Mouse (Mus musculus) frontal cortex, adult 2 months (tissue): ENCODE results near the gene Nptx1. TPM values are rescaled to one million over a fixed set of nuclear protein-coding genes. Genes with fewer than 3 reads are reported as not detected.

Source experiments
- DNase-seq, 2 experiments: peaks; one replicate each; pipeline ENCODE4 v3.0.0; 2022; ENCODE audit warnings: low spot score in 1 of 2; ENCODE audit errors: extremely low spot score in 1 of 2
- polyA plus RNA-seq: library from polyadenylated mRNA; depleted of rRNA; stranded (reverse); fragments of >200 nt; gene quantifications from 2 replicates; pipeline ENCODE4 v1.2.3, GENCODE M21; 2012; rRNA removed

Gene Nptx1
- polyA plus RNA-seq, 1 experiment = 84.6 TPM

DNA sequence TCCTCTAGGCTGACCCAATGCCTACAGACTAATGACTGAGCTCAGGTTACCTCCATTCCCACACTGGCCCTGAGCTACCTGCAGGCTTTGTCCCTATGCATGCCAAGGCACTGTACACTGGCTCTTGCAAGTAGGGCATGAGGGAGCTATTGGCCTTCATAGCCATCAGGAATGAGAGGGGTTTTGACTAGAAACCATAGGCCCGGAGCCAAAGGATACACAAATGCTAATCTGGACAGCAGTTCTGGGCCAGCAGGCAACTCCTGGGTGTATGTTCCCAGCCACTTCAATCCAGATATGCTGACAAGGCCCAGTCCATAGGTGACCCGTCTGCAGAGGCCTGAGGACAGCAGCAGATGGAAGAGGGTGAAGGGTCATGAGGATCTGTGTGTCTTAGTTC, 47.5 kb downstream of the Nptx1 start:
- no peak for DNase-seq

DNA sequence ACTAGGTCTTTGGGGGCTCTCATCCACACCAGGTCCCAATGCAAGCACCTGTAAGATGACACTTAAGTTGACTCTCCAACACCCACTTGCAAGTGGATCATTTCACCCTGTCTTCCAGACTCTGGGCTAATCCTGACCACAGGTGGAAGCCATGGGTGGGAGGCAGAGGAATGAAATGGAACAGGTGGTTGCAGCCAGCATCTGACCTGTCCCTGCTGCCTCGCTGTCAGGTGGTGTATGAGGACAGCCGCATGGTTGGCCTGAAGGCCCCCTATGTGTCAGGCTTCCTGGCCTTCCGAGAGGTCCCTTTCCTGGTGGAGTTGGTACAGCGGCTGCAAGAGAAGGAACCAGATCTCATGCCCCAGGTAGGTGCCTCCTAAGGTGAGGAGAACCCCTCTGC, 48.3 kb downstream of the Nptx1 start:
- no peak for DNase-seq

DNA sequence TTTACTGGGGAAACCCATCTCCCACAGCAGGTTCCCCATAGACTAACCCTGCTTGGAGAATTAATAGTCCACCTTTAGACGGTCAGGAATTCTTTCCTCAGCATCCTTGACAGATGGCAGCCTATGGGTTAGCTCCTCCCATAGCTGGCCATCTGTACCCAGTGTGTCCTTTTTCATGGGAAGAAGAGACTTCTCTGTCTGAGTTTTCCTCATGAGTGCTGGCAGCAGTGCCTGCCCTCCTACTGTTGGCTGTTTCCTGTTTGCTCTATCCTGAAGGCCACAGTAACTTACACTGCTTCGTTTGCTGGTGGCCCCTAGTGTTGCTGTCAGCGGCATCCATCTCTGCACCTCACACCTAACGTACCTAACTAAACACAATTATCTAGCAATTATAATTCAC, 50.1 kb downstream of the Nptx1 start:
- no peak for DNase-seq

DNA sequence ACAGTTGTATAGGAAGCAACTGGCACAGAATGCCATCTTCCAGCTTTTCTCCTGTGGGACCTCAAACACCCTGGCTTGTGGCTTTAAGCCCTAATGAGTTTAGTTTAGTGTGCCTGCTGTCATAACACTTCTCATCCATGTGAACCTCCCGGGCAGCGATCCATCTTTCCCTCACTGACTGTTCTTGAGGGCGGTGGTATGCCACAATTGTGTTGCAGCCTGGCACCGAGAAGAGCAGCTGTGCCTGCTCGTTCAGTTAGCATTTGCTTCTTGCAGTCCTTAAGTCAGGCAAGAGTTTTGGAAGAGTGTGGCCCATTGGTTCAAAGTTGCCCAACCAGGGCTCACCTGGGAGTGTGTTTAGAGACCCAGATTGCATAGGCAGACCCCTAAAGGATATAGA, 51.4 kb downstream of the Nptx1 start:
- DNase-seq = no peak

DNA sequence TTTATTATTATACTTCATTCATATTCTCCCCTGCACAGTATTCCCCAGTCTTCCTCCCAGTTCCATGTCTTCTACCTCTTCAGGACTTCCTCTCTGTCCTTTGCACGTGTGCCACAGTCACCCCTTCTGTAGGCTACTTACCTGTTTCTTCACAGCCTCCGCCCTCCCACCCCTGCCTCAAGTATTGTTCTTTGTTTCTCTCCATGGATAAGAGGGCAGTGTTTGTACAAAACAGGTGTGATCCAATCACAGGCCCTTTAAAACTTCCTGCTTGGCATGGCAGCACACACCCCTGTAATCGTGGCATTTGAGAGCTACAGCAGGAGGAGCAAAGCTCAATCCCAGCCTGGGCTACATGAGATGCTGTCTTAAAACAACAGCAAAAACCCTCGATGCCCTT, 54.0 kb downstream of the Nptx1 start:
- DNase-seq = no peak

DNA sequence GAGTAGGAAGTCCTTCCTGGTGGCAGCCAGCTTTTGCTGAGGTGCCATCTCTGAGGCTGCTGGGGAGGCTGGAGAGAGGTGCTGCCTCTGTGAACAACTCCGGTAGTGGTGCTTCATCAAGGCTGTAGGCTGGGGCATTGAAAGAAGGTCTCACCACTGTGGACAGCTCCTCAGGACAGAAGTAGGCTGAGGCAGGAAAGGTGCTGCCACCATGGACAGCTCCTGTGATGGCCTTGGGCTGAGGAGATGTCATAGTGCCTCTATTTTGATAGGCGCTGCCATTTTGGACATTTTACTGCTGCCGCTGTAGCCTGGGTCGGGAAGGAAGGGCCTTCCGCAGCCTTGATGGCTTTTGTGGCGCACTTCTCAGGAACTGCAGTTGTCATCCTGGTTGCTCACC, 54.7 kb downstream of the Nptx1 start:
- DNase-seq = no peak

DNA sequence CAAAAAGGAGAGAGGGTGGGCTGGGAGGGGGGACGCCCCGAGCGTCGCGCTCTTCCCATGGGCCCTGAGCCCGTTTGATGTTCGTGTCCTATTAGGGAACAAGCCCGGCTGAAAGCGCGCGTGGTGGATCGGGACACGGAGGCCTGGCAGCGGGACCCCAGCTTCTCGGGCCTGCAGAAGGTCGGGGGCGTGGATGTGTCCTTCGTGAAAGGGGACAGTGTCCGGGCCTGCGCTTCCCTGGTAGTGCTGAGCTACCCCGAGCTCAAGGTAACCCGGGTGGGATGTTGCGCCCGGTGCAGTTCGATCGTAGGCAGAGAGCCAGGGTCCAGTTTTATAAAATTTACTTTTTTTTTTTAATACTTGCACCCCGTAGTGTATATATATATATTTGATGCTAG, 55.9 kb downstream of the Nptx1 start:
- no peak for DNase-seq

DNA sequence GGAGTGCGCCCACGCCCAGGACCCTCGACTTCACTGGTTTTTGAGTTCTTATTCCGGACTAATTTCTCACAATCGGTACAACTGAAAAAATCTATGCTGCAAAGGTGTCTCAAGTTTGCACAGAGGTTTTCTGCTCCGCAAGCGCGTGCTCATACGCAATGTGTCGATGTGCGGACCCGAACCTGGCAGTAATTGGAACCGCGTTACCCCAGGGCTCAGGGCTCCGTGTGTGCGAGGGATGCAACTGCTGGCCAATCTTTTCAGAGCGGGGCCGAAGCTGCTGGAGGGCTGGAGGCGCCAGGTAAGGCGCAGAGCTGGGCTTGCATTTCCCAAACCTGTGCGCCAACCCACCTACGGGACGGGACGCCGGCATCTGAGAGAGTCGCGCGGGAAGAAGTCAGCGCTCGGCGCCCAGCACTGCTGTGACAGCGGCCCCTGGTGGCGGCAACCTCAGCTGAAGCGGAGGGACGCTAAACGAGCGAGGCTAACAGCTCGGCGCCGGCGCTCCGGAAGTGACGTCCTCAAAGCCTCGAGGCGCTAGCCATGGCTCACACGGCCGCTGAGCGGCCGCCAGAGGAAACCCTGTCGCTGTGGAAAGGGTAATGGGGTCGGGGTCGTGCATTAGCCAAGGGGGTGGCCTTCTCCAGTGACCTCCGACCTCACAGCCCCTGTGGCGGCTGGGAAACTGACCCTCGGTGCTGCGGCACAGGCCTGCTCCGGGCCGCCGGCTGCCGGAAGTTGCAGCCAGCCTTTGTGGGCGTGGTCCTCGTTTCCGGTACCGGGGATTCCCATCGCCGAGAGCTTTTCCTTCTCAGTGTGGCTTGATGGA, 56.5 kb downstream of the Nptx1 start, which contains the start of gene Endov:
TSS of gene Endov (plus strand) at position 487 of the 829 bp plus-strand sequence.
- DNase-seq = peak; percentile 94 to 99

Other genes with a start within 250 kb of the Nptx1 start
- gene Eif4a3, start 247.7 kb downstream of the Nptx1 start, polyA plus RNA-seq = 98.0 and 109 TPM in 2 replicates
- gene Card14, start 240.0 kb downstream of the Nptx1 start, polyA plus RNA-seq = 0.15 and 0.32 TPM in 2 replicates
- 5.0 and 5.8 TPM in 2 replicates for gene Sgsh, start 192.2 kb downstream of the Nptx1 start, polyA plus RNA-seq
- 5.9 and 6.6 TPM in 2 replicates for gene Slc26a11, start 192.2 kb downstream of the Nptx1 start, polyA plus RNA-seq
- gene Rnf213, start 154.7 kb downstream of the Nptx1 start, polyA plus RNA-seq = 8.9 and 9.1 TPM in 2 replicates
- 21.3 and 21.9 TPM in 2 replicates for gene Endov, start 56.4 kb downstream of the Nptx1 start, polyA plus RNA-seq
- gene Rptor, start 55.2 kb upstream of the Nptx1 start, polyA plus RNA-seq = 36.0 and 38.6 TPM in 2 replicates